Mouse (Mus musculus) forebrain, embryonic 11.5 days (tissue): ENCODE data around the gene Calhm3. TPM values are rescaled to one million over a fixed set of nuclear protein-coding genes. Genes with fewer than 3 reads are reported as not detected.

Experiments used
- ATAC-seq: fragments of 200-750 bp; cut with Nextera tagmentation; replicated peaks from 2 replicates; pipeline ENCODE4 v1.8.0; 2017; ENCODE audit warnings: moderate TSS enrichment; ENCODE audit not compliant: low FRiP score
- DNase-seq: peaks from one replicate; pipeline ENCODE4 v3.0.0-alpha.2; 2017; ENCODE audit warnings: low spot score
- H3K27ac ChIP-seq: fragments of 300-500 bp; sonication (generic); 2 replicates; pipeline ENCODE4 v1.5.1; 2014; ENCODE audit warnings: low read depth, low read length
- H3K27me3 ChIP-seq: fragments of 300-500 bp; sonication (generic); 2 replicates; pipeline ENCODE4 v1.6.1; 2014; ENCODE audit warnings: mild to moderate bottlenecking, low read length, mixed read lengths; ENCODE audit not compliant: control insufficient read depth, insufficient read depth
- H3K36me3 ChIP-seq: fragments of 300-500 bp; sonication (generic); 2 replicates; pipeline ENCODE4 v1.6.1; 2014; ENCODE audit warnings: mild to moderate bottlenecking, low read length, moderate library complexity, mixed read lengths; ENCODE audit not compliant: control insufficient read depth, insufficient read depth
- H3K4me1 ChIP-seq: fragments of 300-500 bp; sonication (generic); replicated peaks from 2 replicates; pipeline ENCODE4 v1.6.1; 2014; ENCODE audit warnings: low read length, mixed read lengths; ENCODE audit not compliant: control insufficient read depth, insufficient read depth
- H3K4me2 ChIP-seq: fragments of 300-500 bp; sonication (generic); 2 replicates; pipeline ENCODE4 v1.6.1; 2014; ENCODE audit warnings: low read depth, mild to moderate bottlenecking, low read length, moderate library complexity, mixed read lengths; ENCODE audit not compliant: severe bottlenecking
- H3K4me3 ChIP-seq: fragments of 300-500 bp; sonication (generic); 2 replicates; pipeline ENCODE4 v1.5.1; 2014; ENCODE audit warnings: low read depth, low read length
- H3K9ac ChIP-seq: fragments of 300-500 bp; sonication (generic); 2 replicates; pipeline ENCODE4 v1.6.1; 2014; ENCODE audit warnings: low read length
- H3K9me3 ChIP-seq: fragments of 300-500 bp; sonication (generic); 2 replicates; pipeline ENCODE4 v1.6.1; 2016; ENCODE audit warnings: low read length, mixed read lengths; ENCODE audit not compliant: control insufficient read depth
- WGBS: fragments of 180-500 bp; shearing (Covaris S2); extraction: QIAGEN DNeasy Blood & Tissue Kit; methylation state at CpG from one replicate; pipeline ENCODE4 v1.1.7; 2014; 5-methylcytosine and 5-hydroxymethylcytosine counted together
- polyA plus RNA-seq: library from polyadenylated mRNA; unstranded; fragments of >200 nt; fragmentation: Nextera tagmentation; extraction: Ambion mirVana; gene quantifications from 2 replicates; pipeline ENCODE4 v1.2.1, GENCODE M21; 2014

Calhm3 gene
- polyA plus RNA-seq, 1 experiment from 2014 or later, result not detected

GRCm38 (mm10) chr19:47128164-47128563 is 29.4 kb downstream of the Calhm3 start:
- Histone ChIP-seq H3K4me2 (no peak overlapping the region), H3K27me3 (no peaks in the 10 kb centered on the region), H3K9ac (no peak overlapping the region), H3K4me3 (no peak overlapping the region), H3K36me3 (peaks cover 10% of the 10 kb centered on the region; the same call in 1 of the 2 replicates), H3K27ac (no peak overlapping the region), H3K4me1 (no peaks in the 10 kb centered on the region), H3K9me3 (no peaks in the 10 kb centered on the region)
- WGBS, result 97% methylated on average over 10 of the region's 10 CpGs
- DNase-seq, result no peak
- ATAC-seq, result no peak

- peaks cover 6% of the 10 kb centered on the region; the same call in 1 of the 2 replicates for H3K36me3 ChIP-seq
- H3K9ac ChIP-seq, result no peak overlapping the region
- H3K4me1 ChIP-seq, result no peaks in the 10 kb centered on the region
- H3K27me3 ChIP-seq, result no peaks in the 10 kb centered on the region
- H3K4me3 ChIP-seq, result no peak overlapping the region
- no peak for DNase-seq
- no peak overlapping the region for H3K4me2 ChIP-seq
- no peak for ATAC-seq
- no peaks in the 10 kb centered on the region for H3K9me3 ChIP-seq
- WGBS, result 32% methylated on average over 2 of the region's 2 CpGs
- no peak overlapping the region for H3K27ac ChIP-seq
Observed at GRCm38 (mm10) chr19:47122802-47123201, 34.8 kb downstream of the Calhm3 start.

GRCm38 (mm10) chr19:47121054-47121453 is 36.5 kb downstream of the Calhm3 start:
- Histone ChIP-seq H3K27me3 (no peaks in the 10 kb centered on the region), H3K4me1 (no peaks in the 10 kb centered on the region), H3K36me3 (peaks cover 6% of the 10 kb centered on the region; the same call in 1 of the 2 replicates), H3K9me3 (no peaks in the 10 kb centered on the region), H3K4me3 (no peak overlapping the region), H3K9ac (no peak overlapping the region), H3K4me2 (no peak overlapping the region), H3K27ac (no peak overlapping the region)
- DNase-seq (no peak), ATAC-seq (no peak)
- WGBS, result 49% methylated on average over 4 of the region's 4 CpGs

GRCm38 (mm10) chr19:47118634-47119033 is 38.9 kb downstream of the Calhm3 start:
- ATAC-seq, result no peak
- H3K27ac ChIP-seq, result no peak overlapping the region
- H3K4me1 ChIP-seq, result no peaks in the 10 kb centered on the region
- no peaks in the 10 kb centered on the region for H3K27me3 ChIP-seq
- H3K9ac ChIP-seq, result no peak overlapping the region
- H3K4me3 ChIP-seq, result no peak overlapping the region
- WGBS, result 95% methylated on average over 2 of the region's 2 CpGs
- no peaks in the 10 kb centered on the region for H3K9me3 ChIP-seq
- peaks cover 5% of the 10 kb centered on the region; the same call in 1 of the 2 replicates for H3K36me3 ChIP-seq
- DNase-seq, result no peak
- no peak overlapping the region for H3K4me2 ChIP-seq

- H3K27ac ChIP-seq, result no peak overlapping the region
- H3K9me3 ChIP-seq, result no peaks in the 10 kb centered on the region
- no peaks in the 10 kb centered on the region for H3K4me1 ChIP-seq
- H3K4me3 ChIP-seq, result no peak overlapping the region
- DNase-seq, result no peak
- H3K27me3 ChIP-seq, result no peaks in the 10 kb centered on the region
- ATAC-seq, result no peak
- H3K4me2 ChIP-seq, result no peak overlapping the region
- WGBS, result 95% methylated on average over 9 of the region's 9 CpGs
- H3K36me3 ChIP-seq, result peaks cover 30% of the 10 kb centered on the region
- H3K9ac ChIP-seq, result no peak overlapping the region
Observed at GRCm38 (mm10) chr19:47104641-47105271, 52.8 kb downstream of the Calhm3 start.

Other genes starting within 250 kb of the Calhm3 start
- gene Ina, start 143.1 kb downstream of the Calhm3 start, polyA plus RNA-seq, result 102 and 110 TPM in 2 replicates
- gene Nt5c2, start 142.6 kb downstream of the Calhm3 start, polyA plus RNA-seq, result 71.8 and 77.9 TPM in 2 replicates
- 35.1 and 37.3 TPM in 2 replicates for gene Pcgf6, start 106.9 kb downstream of the Calhm3 start, polyA plus RNA-seq
- 10.6 and 11.8 TPM in 2 replicates for gene Taf5, start 90.0 kb downstream of the Calhm3 start, polyA plus RNA-seq
- gene Usmg5, start 67.1 kb downstream of the Calhm3 start, polyA plus RNA-seq, result 944 and 1,025 TPM in 2 replicates
- gene Pdcd11, start 67.0 kb downstream of the Calhm3 start, polyA plus RNA-seq, result 13.0 and 13.8 TPM in 2 replicates
- gene Calhm2, start 19.5 kb downstream of the Calhm3 start, polyA plus RNA-seq, result 0.71 and 0.95 TPM in 2 replicates
- not detected in 2 replicates for gene Calhm1, start 13.5 kb downstream of the Calhm3 start, polyA plus RNA-seq
- 3.7 and 4.5 TPM in 2 replicates for gene Neurl1a, start 21.1 kb upstream of the Calhm3 start, polyA plus RNA-seq